Mouse (Mus musculus) hindbrain, embryonic 12.5 days (tissue): Measurements from ENCODE around the gene Igf2bp3. TPM values are rescaled to one million over a fixed set of nuclear protein-coding genes. Genes with fewer than 3 reads are reported as not detected.

Source experiments
- ATAC-seq: fragments of 200-750 bp; cut with Nextera tagmentation; 2 replicates; pipeline ENCODE4 v1.8.0; 2017; ENCODE audit warnings: moderate TSS enrichment; ENCODE audit not compliant: low FRiP score
- H3K27ac ChIP-seq: fragments of 300-500 bp; sonication (generic); 2 replicates; pipeline ENCODE4 v1.5.1; 2016; ENCODE audit warnings: mild to moderate bottlenecking
- H3K27me3 ChIP-seq: fragments of 300-500 bp; sonication (generic); 2 replicates; pipeline ENCODE4 v1.6.1; 2016; ENCODE audit warnings: mild to moderate bottlenecking
- H3K36me3 ChIP-seq: fragments of 300-500 bp; sonication (generic); 2 replicates; pipeline ENCODE4 v1.6.1; 2016; ENCODE audit warnings: mild to moderate bottlenecking
- H3K4me1 ChIP-seq: fragments of 300-500 bp; sonication (generic); 2 replicates; pipeline ENCODE4 v1.6.1; 2016
- H3K4me2 ChIP-seq: fragments of 300-500 bp; sonication (generic); replicated peaks from 2 replicates; pipeline ENCODE4 v1.6.1; 2016; ENCODE audit warnings: mild to moderate bottlenecking
- H3K4me3 ChIP-seq: fragments of 300-500 bp; sonication (generic); 2 replicates; pipeline ENCODE4 v1.5.1; 2016; ENCODE audit warnings: mild to moderate bottlenecking
- H3K9ac ChIP-seq: fragments of 300-500 bp; sonication (generic); 2 replicates; pipeline ENCODE4 v1.6.1; 2016; ENCODE audit warnings: mild to moderate bottlenecking, moderate library complexity
- H3K9me3 ChIP-seq: fragments of 300-500 bp; sonication (generic); replicated peaks from 2 replicates; pipeline ENCODE4 v1.6.1; 2016; ENCODE audit warnings: mild to moderate bottlenecking
- WGBS: fragments of 180-500 bp; shearing (Covaris S2); methylation state at CpG from one replicate; pipeline ENCODE4 v1.1.7; 2016; 5-methylcytosine and 5-hydroxymethylcytosine counted together
- polyA plus RNA-seq: library from polyadenylated mRNA; unstranded; fragments of >200 nt; fragmentation: Nextera tagmentation; extraction: Ambion mirVana; gene quantifications from 2 replicates; pipeline ENCODE4 v1.2.1, GENCODE M21; 2016

Igf2bp3 gene
- polyA plus RNA-seq, 1 experiment from 2014 or later: 95.3 TPM

- Histone ChIP-seq H3K4me3 (no peak overlapping the region), H3K4me1 (peaks cover 35% of the 10 kb centered on the region), H3K4me2 (no peak overlapping the region), H3K36me3 (peaks cover 22% of the 10 kb centered on the region), H3K9me3 (no peaks in the 10 kb centered on the region), H3K9ac (no peak overlapping the region), H3K27me3 (no peaks in the 10 kb centered on the region), H3K27ac (no peak overlapping the region)
- WGBS: 97% methylated on average over 1 of the region's 1 CpGs
- no peak for ATAC-seq
Observed at GRCm38 (mm10) chr6:49206416-49206815, 8.3 kb downstream of the Igf2bp3 start.

GRCm38 (mm10) chr6:49195188-49195587 is 19.6 kb downstream of the Igf2bp3 start:
- H3K27ac ChIP-seq: no peak overlapping the region
- 81% methylated on average over 10 of the region's 10 CpGs for WGBS

DNA sequence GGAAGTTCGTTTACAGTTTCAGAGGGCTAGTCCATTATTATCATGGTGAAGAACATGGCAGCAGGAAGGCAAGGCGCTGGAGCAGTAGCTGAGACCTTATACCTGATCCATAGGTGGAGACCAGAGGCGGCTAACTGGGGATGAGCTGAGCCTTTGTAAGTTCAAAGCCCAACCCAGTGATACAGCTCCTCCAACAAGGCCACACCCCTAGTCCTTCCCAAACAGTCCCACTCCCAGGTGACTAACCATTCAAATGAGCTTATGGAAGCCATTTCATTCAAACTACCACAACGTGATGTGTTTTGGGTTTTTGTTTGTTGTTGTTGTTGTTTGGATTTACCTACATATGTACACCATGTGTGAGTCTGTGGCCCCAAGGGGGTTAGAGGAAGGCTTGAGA is 20.2 kb downstream of the Igf2bp3 start:
- no peaks in the 10 kb centered on the region for H3K9me3 ChIP-seq
- H3K27ac ChIP-seq: no peak overlapping the region
- no peaks in the 10 kb centered on the region for H3K27me3 ChIP-seq
- no peak overlapping the region for H3K4me2 ChIP-seq
- no peak overlapping the region for H3K9ac ChIP-seq
- H3K36me3 ChIP-seq: peaks cover 20% of the 10 kb centered on the region
- no peak overlapping the region for H3K4me3 ChIP-seq
- 98% methylated on average over 4 of the region's 4 CpGs for WGBS
- H3K4me1 ChIP-seq: peaks cover 5% of the 10 kb centered on the region; the same call in 1 of the 2 replicates
- ATAC-seq: no peak

More at GRCm38 (mm10) chr6:49195188-49195587, 19.6 kb downstream of the Igf2bp3 start:
- Histone ChIP-seq H3K27me3 (no peaks in the 10 kb centered on the region), H3K4me2 (no peak overlapping the region), H3K9me3 (no peaks in the 10 kb centered on the region), H3K36me3 (peaks cover 17% of the 10 kb centered on the region), H3K4me1 (peaks cover 5% of the 10 kb centered on the region; the same call in 1 of the 2 replicates), H3K4me3 (no peak overlapping the region), H3K9ac (no peak overlapping the region)
- ATAC-seq: no peak

DNA sequence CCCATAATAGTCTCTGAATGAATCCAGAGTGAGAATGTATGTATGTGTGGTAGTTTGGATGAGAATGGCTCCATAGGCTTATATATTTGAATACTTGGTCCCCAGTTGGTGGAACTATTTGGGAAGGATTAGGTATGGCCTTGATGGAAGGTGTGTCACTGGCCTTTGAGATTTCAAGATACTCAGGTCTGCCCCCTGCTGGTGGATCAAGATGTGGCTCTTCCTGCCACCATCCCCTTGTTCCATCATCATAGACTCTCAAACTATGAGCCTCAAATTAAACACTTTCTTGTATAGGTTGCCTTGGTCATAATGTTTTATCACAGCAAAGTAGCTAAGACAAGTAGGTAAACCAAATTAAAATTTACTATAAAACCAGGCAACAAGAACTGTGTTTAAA is 25.4 kb downstream of the Igf2bp3 start:
- Histone ChIP-seq H3K36me3 (peaks cover 13% of the 10 kb centered on the region), H3K4me3 (no peak overlapping the region)

DNA sequence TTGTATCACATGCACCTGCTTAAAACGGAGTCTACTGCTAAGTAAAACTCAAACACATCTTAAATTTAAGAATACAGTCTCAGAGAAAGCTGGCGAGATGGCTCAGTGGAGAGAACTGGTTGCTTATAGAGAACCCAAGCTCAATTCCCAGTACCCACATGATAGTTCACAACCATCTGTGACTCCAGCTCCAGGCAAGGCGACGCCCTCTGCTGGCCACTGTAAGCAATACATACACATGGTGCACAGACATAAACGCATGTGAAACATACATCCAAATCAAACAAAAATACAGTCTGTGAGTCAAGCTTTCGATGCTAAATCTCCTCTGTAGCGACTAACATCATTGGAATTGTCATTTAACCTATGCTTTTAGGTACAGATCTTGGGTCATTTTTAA is 27.5 kb downstream of the Igf2bp3 start:
- peaks cover 13% of the 10 kb centered on the region for H3K36me3 ChIP-seq
- H3K27me3 ChIP-seq: no peaks in the 10 kb centered on the region
- no peak for ATAC-seq
- H3K4me1 ChIP-seq: no peaks in the 10 kb centered on the region
- H3K9ac ChIP-seq: no peak overlapping the region
- WGBS: 86% methylated on average over 7 of the region's 7 CpGs
- no peak overlapping the region for H3K4me3 ChIP-seq
- H3K9me3 ChIP-seq: no peaks in the 10 kb centered on the region
- no peak overlapping the region for H3K4me2 ChIP-seq
- no peak overlapping the region for H3K27ac ChIP-seq

More for the DNA sequence above, 25.4 kb downstream of the Igf2bp3 start:
- Histone ChIP-seq H3K4me2 (no peak overlapping the region), H3K9me3 (no peaks in the 10 kb centered on the region), H3K9ac (no peak overlapping the region), H3K4me1 (no peaks in the 10 kb centered on the region), H3K27ac (no peak overlapping the region), H3K27me3 (no peaks in the 10 kb centered on the region)
- ATAC-seq: no peak

DNA sequence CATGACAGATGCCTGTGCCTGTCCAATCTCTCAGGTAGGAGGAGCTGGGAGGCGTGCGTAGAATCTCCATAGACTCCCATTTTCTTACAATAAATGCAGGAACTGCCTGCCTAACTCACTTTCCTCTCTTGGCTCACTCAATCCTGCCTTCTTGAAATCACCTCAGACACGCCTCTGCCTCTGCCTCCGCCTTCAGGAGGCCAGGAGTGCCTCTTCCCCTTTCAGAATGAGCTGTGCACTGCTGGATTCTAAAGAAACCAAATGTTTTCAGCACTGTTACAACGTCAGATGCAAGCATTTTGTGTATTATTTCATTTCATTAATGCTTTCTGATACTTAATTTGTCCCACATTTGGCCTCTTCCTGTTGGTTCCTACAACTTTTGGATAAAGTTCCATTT is 38.7 kb downstream of the Igf2bp3 start:
- no peak for ATAC-seq
- WGBS: 88% methylated on average over 5 of the region's 5 CpGs
- Histone ChIP-seq H3K36me3 (no peaks in the 10 kb centered on the region), H3K27ac (no peak overlapping the region), H3K27me3 (no peaks in the 10 kb centered on the region), H3K4me3 (no peak overlapping the region), H3K4me1 (peaks cover 10% of the 10 kb centered on the region), H3K9ac (no peak overlapping the region), H3K4me2 (no peak overlapping the region), H3K9me3 (no peaks in the 10 kb centered on the region)

DNA sequence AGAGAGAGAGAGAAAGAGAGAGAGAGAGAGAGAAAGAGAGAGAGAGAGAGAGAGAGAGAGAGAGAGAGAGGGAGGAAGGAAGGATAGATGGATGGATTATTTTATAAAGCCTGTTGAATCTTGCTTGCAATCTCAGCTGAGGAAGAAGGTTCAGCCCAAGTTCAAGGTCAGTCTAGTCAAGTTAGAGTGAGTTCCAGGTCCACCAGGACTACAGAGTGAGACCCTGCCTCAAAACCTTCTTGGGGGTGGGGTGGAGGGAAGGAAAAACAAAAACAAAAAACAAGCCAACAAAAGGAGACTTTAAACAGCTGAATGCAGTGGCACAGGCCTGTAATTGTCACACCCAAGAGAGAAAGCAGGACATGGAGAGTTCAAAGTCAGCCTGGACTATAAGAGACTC is 40.1 kb downstream of the Igf2bp3 start:
- peaks cover 10% of the 10 kb centered on the region for H3K4me1 ChIP-seq
- H3K4me2 ChIP-seq: no peak overlapping the region
- H3K27me3 ChIP-seq: no peaks in the 10 kb centered on the region
- no peaks in the 10 kb centered on the region for H3K36me3 ChIP-seq
- ATAC-seq: no peak
- no peak overlapping the region for H3K9ac ChIP-seq
- no peak overlapping the region for H3K27ac ChIP-seq
- H3K9me3 ChIP-seq: no peaks in the 10 kb centered on the region
- no peak overlapping the region for H3K4me3 ChIP-seq

DNA sequence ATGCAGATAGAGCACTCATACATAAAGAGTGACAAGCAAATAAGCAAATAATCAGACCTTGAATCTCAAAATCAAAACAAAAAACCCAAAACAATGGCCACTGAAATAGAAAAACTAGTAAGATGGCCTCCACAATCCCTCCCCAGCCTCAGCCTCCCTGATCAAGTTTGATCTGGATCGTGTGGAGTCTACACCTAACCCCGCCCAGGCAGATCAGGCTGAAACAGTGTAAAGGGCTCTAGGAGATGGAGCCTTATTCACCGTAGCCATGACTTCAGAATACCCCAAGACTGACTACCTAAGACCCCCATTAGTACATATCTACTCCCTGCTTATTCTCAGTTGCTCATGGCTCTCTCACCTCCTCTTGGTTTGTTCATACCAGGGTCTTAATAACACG is 41.1 kb downstream of the Igf2bp3 start:
- Histone ChIP-seq H3K4me1 (peaks cover 8% of the 10 kb centered on the region), H3K9ac (no peak overlapping the region), H3K4me2 (no peak overlapping the region), H3K27me3 (no peaks in the 10 kb centered on the region), H3K9me3 (no peaks in the 10 kb centered on the region), H3K36me3 (no peaks in the 10 kb centered on the region), H3K4me3 (no peak overlapping the region), H3K27ac (no peak overlapping the region)
- ATAC-seq: no peak
- WGBS: 85% methylated on average over 4 of the region's 4 CpGs

DNA sequence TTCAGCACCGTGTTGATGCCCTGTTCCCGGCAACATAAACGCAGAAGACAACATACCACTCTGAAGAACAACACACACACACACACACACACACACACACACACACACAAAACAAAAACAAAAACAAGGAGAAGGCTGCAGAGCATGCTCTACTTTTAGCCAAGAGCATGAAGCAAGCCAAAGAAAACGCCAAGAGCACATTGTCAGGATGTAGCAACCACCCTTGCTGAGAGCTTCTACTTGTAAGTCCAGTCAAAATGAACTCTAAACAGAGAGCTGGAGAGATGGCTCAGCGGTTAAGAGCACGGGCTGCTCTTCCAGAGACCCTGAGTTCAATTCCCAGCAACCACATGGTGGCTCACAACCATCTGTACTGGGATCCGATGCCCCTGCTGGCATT is 41.5 kb downstream of the Igf2bp3 start:
- no peak for ATAC-seq
- H3K27me3 ChIP-seq: no peaks in the 10 kb centered on the region
- no peaks in the 10 kb centered on the region for H3K36me3 ChIP-seq
- no peak overlapping the region for H3K4me2 ChIP-seq
- H3K4me3 ChIP-seq: no peak overlapping the region
- H3K27ac ChIP-seq: no peak overlapping the region
- WGBS: 86% methylated on average over 5 of the region's 7 CpGs
- H3K4me1 ChIP-seq: peaks cover 8% of the 10 kb centered on the region
- H3K9ac ChIP-seq: no peak overlapping the region
- no peaks in the 10 kb centered on the region for H3K9me3 ChIP-seq

DNA sequence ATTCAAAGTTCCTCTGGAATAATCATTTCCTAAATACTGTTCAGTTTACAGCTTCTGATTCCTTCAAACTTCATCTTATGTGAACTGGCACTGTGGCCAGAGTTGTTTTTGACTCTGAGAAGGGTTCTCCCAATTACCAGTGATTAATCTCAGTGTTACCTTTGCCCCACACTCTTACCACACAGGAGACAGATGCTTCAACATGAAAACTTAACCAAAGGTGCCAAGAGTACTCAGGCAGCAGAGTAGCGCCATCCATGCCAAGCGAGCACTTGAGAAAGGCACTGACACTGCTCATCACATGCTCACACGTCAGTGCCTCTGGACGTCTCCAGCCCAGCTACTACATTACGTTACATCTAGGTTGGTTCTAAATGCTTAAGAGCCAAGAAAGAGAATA is 43.5 kb downstream of the Igf2bp3 start:
- WGBS: 91% methylated on average over 5 of the region's 5 CpGs
- Histone ChIP-seq H3K9me3 (no peaks in the 10 kb centered on the region), H3K9ac (no peak overlapping the region), H3K4me3 (no peak overlapping the region), H3K4me1 (peaks cover 14% of the 10 kb centered on the region), H3K4me2 (no peak overlapping the region), H3K36me3 (no peaks in the 10 kb centered on the region), H3K27me3 (no peaks in the 10 kb centered on the region), H3K27ac (no peak overlapping the region)
- no peak for ATAC-seq

GRCm38 (mm10) chr6:49168648-49169047 is 46.1 kb downstream of the Igf2bp3 start:
- no peak for ATAC-seq
- Histone ChIP-seq H3K4me2 (no peak overlapping the region), H3K36me3 (no peaks in the 10 kb centered on the region), H3K9ac (no peak overlapping the region), H3K4me3 (no peak overlapping the region), H3K27ac (no peak overlapping the region), H3K27me3 (no peaks in the 10 kb centered on the region), H3K9me3 (no peaks in the 10 kb centered on the region), H3K4me1 (peaks cover 23% of the 10 kb centered on the region)
- 80% methylated on average over 3 of the region's 3 CpGs for WGBS

DNA sequence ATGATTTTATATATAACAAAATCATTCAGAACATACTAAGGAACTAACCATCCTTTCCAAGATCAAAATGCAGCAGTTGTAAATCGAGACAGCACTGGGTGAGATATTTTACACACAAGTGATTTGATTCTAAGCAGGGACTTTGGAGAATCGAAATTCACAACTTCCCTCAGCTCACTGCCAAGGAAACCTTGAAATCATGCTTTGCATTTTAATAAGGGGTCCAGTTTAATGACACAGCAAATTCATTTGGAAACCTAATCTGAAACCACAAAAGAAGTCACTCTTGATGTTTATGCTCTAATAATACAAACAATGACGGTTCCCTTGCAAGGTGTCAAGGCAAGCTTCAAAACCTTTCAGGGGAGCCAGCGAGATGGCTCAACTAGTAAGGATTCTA is 47.4 kb downstream of the Igf2bp3 start:
- no peak overlapping the region for H3K9ac ChIP-seq
- peaks cover 17% of the 10 kb centered on the region for H3K4me1 ChIP-seq
- no peak overlapping the region for H3K4me3 ChIP-seq
- H3K9me3 ChIP-seq: no peaks in the 10 kb centered on the region
- H3K27ac ChIP-seq: no peak overlapping the region
- no peak overlapping the region for H3K4me2 ChIP-seq
- WGBS: 57% methylated on average over 4 of the region's 4 CpGs
- no peaks in the 10 kb centered on the region for H3K27me3 ChIP-seq
- no peaks in the 10 kb centered on the region for H3K36me3 ChIP-seq
- no peak for ATAC-seq

GRCm38 (mm10) chr6:49166318-49166717 is 48.4 kb downstream of the Igf2bp3 start:
- H3K27me3 ChIP-seq: no peaks in the 10 kb centered on the region
- H3K4me1 ChIP-seq: peaks cover 17% of the 10 kb centered on the region
- H3K4me3 ChIP-seq: no peak overlapping the region
- H3K27ac ChIP-seq: no peak overlapping the region
- no peak overlapping the region for H3K4me2 ChIP-seq
- 90% methylated on average over 8 of the region's 8 CpGs for WGBS
- H3K9ac ChIP-seq: no peak overlapping the region
- no peaks in the 10 kb centered on the region for H3K36me3 ChIP-seq
- no peak for ATAC-seq
- H3K9me3 ChIP-seq: no peaks in the 10 kb centered on the region

DNA sequence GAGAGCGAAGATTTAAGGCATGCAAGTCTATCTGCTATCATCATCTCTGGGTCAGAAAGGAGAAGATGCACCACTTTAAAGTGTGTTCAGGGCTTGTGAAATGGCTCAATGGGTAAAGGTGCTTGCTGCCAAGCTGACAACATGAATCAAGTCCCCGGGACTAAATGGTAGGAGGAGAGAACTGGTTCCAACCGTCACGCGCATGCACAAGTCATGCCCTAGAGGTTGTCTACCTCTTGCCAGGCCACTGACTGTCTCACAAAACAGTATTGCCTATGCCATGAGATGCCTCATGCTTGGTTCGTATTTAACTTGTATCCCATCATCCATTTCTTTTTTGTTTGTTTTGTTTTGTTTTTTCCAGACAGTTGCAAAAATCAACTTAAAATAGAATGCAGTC is 48.9 kb downstream of the Igf2bp3 start:
- Histone ChIP-seq H3K36me3 (no peaks in the 10 kb centered on the region), H3K4me3 (no peak overlapping the region), H3K4me1 (peaks cover 17% of the 10 kb centered on the region), H3K9ac (no peak overlapping the region), H3K4me2 (no peak overlapping the region), H3K27me3 (no peaks in the 10 kb centered on the region), H3K9me3 (no peaks in the 10 kb centered on the region), H3K27ac (no peak overlapping the region)
- ATAC-seq: no peak
- 90% methylated on average over 6 of the region's 6 CpGs for WGBS
